Mouse (Mus musculus): Measurements from ENCODE around the gene Zscan4b. TPM values are rescaled to one million over a fixed set of nuclear protein-coding genes. Genes with fewer than 3 reads are reported as not detected.
"Not testable (repeated sequence)": the region's sequence is repeated elsewhere in the genome, so short reads cannot be mapped to it uniquely, and the experiment has no call there.

Gene Zscan4b
- total RNA-seq (2018; cell fraction: chromatin; rRNA removed), result not detected
- not detected for total RNA-seq (2018; cell fraction: cytosol; rRNA removed)
- total RNA-seq (2018; cell fraction: nucleus; rRNA removed), result not detected
- not detected in 3 replicates for polyA plus RNA-seq (2018)

GRCm38 (mm10) chr7:10904950-10905349, at the start of gene Zscan4b:
Zscan4b (minus strand) TSS chr7:10905050.
- no CpG with 5 or more reads among the region's 1 CpGs for WGBS (ENCODE audit: missing documents)
- not testable (repeated sequence) for H3K4me3 ChIP-seq (ENCODE audit: inconsistent target); H3K36me3 ChIP-seq (ENCODE audit: inconsistent target); H3K79me2 ChIP-seq (ENCODE audit: inconsistent target); H3K27ac ChIP-seq

Other genes with a start within 250 kb of the Zscan4b start
- gene Nlrp4b, start 217.3 kb downstream of the Zscan4b start, polyA plus RNA-seq (2018), result not detected in 3 replicates
- gene Vmn1r71, start 150.7 kb downstream of the Zscan4b start, polyA plus RNA-seq (2018), result not detected in 3 replicates
- not detected in 3 replicates for gene Zscan4c, start 100.7 kb upstream of the Zscan4b start, polyA plus RNA-seq (2018)
- not detected in 3 replicates for gene Zscan4-ps1, start 164.6 kb upstream of the Zscan4b start, polyA plus RNA-seq (2018)

All from macrophage (primary cell).